Mouse (Mus musculus) mouse embryonic stem cell (cell line): Measurements from ENCODE around the gene Lrit3.

ENCODE experiments used
- in situ Hi-C, 2 experiments: fragments of 300-500 bp; cut with MboI; formaldehyde crosslinking; loops; 1 replicate in 1 of 2; 3 replicates in 1 of 2; pipeline ENCODE4 v1.14.3; 2019 to 2020; ENCODE audit warnings: low sequenced_read_pairs in 2 of 2, low pct_unique_long_range_greater_than_20kb in 1 of 2, mixed read lengths in 1 of 2; ENCODE audit not compliant: unreplicated experiment in 1 of 2

Lrit3 gene

DNA sequence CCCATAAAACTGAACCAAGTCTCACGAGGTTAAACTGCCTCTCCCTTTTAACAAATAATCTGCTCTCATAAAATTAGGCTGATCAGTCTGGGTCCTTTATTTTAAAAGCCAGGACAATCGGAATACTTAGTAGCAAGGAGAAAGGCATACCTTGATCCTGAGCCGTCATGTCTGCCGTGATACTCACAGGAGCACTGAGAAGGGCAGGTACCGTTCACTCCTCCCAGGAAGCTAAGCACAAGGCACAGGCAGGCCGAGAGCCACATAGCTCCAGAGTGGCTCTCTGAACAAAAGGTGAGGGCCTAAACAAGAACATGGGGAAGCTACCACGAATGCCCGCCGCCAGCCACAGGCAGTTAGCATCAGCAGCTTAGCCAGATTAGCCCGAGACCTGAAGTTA is at the start of gene Lrit3:
TSS of gene Lrit3 (minus strand) at position 266 of the 400 bp plus-strand sequence.
- in situ Hi-C loops: no loop called here

DNA sequence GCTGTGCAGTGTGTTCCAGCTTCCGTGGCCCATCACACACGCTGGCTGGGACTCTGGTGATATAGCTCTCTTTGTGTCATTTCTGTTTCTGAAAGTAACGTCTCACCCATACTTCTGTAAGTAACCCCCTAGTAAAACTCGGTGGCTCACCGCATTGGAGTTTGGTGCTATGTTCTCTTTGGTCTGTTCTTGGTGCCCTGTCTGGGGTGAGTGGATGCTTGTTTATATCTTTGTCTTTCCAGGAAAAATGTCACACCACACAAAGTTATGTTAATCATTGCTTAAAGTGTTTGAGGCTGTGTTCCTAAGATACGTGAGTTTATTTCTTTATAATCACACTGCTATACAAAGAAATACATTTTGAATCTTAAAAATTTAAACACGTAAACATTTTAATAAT is 43.0 kb upstream of the Lrit3 start:
- in situ Hi-C loops: no loop called here

DNA sequence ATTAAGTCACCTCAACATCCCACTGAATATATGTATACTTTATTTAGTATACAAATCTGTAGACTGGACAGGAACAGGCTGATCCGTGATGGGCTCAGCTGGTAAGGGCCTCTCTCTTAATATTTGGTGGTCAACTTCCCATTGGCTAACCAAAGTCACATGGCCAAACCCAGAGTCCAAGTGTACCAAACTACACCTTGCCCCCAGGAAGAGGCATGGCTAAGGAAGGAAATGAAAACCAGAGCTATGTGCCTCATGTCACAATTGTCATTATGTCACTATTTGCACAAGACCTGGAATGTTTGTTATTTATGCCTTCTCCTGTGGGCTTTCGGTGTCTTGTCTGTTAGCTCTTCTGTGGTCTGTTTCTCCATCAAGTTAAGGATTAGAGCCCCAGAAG is 42.0 kb upstream of the Lrit3 start:
- in situ Hi-C loops: no loop called here

DNA sequence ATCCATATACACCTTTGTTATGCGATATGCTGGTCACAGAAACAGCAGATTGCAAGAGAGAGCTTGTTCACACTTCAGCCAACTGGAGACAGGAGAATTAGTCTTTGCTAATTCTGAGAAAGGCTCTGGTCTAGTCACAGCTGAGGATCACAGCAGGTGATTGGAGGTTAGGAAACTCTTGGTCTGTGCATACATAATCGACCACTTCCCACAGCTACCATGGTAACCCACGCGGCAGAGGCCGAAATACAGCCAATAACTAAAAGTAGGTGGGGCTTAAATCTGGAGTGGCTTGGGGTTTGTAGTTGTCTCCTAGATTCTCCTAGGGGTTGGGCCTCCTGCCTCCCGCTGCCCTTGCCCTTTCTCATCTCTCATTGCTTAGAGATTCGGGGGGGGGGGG is 34.2 kb upstream of the Lrit3 start:
- in situ Hi-C loops: no loop called here

DNA sequence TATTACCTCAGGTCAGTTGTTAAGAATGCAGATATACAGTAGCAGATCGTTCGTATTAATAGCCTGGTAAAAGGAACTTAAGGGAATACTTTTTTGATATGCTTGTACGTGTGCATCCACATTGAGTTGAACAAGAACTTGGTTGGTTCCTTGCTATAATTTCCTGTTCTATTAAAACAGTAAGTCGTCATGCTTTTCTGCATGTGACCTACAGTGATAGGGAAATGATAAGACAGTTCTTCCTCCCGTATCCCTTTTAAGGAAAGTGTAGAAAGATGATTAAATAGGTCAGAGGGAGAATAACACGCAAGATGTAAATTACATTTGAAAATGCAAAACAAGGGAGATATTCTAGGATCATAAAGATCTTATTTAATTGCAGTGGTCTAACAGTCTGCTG is 33.1 kb upstream of the Lrit3 start:
- in situ Hi-C loops: no loop called here

DNA sequence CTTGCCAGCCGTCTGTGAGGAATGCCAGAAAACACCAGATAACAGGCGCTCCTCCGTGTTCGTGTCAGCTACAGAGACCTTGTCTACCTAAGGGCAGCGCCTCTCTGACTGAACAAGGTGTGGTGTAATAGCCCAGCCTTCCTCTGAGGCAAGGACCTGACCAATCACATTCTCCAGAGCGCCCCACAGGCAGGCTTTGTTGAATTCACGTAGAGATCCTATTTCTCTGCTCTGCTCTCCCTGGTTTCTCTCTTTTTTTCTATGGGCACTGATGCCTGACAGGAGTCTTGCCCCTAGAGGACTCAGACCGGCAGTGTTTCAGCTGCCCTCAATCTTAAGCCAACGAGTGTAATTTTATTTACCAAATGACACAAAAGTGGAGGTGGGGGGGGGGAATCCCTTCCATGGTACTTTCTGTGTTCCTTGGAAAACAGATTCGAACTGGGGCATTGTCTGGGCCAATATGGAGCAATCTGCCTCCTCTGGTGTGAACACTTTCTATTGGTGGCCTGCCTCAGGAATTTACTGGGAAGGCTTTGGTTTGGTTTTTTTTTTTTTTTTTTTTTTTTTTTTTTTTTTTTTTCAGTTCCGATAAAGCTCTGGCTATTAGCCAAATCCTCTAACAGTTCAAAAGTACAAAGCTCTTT is 32.3 kb upstream of the Lrit3 start:
- in situ Hi-C loops: no loop called here

DNA sequence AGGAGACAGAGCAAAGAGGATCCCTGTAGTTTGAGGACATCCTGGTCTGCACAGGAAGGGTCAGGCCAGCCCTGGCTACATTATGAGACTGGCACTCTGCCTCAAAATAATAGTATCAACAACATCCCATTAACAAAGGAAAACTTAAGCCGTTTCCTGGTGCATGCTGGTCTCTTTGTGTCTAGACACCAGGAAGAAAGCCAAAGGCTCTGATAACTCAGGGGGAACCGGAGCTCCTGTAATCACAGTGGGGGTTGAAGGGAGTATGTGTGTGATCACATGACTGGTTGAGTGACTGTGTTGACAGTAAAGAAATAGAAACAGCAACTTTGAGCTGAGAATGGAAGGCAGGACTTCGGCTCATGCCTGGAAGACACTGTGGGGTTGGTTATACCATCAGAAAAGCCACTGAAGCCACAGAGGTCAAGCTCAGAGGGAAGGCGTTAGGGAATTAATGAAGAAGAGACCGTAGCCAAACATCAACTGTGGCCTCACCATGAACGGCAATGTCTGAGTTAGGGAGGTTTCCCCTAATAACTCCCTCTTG is 31.6 kb upstream of the Lrit3 start, which contains the start of gene Cfi:
TSS of gene Cfi (plus strand) at position 497 of the 547 bp plus-strand sequence.
- in situ Hi-C loops: no loop called here

DNA sequence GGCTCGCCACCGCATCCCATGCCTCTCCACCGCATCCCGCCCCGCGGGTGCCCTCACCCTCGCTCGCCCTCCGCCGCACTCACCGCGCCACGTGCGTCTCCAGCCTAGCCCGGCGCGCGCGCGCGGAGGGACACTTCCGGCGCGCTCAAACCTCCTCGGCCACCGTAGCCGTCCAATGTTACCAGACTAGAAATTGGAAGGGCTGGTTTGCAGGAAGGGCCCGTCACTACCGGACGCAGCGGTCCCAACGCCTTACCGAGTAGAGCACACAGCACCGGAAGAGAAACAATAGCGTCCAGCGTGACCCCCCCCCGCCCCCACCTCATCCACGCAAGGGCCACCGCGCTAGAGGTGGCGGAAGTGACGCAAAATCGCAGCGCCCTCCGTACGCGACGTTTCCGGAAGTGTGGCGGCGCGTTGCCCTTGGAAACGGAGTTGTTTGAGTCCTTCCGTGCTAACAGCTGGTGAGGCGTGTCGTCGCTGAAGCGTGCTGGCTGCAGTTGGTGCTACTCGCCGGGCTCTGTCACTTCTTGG is 27.3 kb upstream of the Lrit3 start, which contains the start of gene Gar1:
TSS of gene Gar1 (minus strand) at position 362 of the 534 bp plus-strand sequence.
- in situ Hi-C loops: no loop called here

DNA sequence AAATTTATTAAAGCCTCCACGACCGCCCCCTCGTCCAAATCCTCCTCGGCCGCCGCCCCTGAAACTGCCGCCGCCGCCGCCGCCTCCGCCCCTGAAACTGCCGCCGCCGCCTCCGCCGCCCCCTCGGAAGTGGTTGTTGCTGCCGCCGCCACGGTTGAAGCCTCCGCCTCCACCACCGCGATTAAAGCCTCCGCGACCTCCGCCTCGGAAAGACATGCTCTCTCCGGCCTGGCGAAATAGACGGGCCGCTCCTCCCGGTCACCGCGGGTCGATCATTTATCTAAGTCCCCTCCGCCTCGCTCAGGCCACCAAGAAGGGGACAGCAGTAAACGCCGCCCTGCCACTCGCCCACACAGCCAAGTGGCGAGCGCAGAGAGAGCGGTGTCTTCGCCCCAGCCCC is 26.8 kb upstream of the Lrit3 start:
- in situ Hi-C loops: no loop called here

DNA sequence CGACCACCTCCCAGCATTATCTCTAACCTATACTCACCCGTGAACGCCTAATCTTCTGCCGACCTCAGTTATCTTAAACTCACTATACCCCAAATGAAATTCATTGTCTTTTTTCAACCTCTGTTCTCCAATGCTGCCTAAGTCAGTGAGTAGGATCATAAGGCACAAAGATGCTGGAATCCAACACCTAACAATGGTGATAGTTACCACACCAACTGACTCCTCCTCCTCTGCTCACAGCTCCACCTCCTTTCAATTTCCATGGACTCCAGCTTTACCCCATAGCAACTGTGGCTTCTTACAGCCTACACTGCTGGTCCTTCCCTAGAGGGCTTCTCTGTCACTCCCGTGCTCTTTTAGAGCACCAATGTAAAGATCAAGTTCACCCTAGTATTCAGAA is 23.9 kb upstream of the Lrit3 start:
- in situ Hi-C loops: no loop called here

DNA sequence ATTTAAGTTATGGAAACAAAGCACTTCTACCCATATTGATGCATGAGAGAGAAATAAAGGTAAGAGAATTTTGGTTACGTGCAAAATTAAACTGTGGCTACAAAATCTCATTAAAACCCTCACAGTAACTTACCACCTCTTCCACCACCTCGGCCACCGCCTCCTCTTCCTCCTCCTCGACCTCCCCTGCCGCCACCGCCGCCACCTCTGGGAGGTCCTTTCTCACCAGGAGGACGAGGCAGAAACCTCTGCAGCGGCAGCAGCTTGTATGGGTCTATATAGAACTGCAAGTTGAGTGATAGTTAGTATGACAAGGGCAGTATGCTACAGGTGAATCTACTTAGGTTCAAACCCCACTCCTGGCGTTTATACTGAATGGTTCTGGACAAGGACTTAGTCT is 22.9 kb upstream of the Lrit3 start:
- in situ Hi-C loops: no loop called here

DNA sequence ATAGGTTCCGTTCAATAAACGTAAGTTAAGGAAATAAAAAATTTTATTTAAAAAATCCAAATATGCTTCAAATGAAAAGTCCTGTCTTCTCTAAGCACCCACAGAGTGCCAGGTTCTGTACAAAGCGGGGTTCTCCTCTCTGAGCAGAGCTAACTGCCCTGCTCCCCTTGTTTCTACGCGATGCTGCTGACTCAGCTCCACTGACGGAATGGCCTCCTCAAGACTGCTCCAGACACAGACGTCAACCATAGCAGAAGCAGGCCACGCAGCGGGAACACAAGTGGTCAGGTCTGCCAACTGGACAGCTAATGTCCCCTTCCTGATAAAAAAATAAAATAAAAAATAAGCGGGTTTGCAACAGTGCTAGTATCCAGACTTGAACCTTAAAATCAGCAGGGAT is 21.1 kb upstream of the Lrit3 start:
- in situ Hi-C loops: no loop called here

DNA sequence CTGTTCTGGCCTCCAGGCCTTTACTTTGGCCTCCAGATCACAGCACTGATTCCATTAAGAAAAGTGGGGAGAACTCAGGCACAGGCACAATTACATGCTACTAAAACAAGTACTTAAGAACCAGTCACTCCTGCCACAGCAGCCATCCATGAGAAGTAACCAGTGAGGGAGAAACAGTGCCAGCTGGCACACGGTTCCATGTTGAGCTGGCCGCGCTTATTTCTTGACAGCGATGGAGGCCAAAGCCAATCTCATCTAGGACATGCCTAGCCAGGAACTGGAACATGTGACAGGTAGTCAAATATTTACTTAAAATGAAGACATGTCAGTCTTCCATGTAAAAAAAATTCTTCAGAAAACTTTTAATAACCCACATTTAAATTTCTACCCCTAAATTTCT is 20.3 kb upstream of the Lrit3 start:
- in situ Hi-C loops: no loop called here

DNA sequence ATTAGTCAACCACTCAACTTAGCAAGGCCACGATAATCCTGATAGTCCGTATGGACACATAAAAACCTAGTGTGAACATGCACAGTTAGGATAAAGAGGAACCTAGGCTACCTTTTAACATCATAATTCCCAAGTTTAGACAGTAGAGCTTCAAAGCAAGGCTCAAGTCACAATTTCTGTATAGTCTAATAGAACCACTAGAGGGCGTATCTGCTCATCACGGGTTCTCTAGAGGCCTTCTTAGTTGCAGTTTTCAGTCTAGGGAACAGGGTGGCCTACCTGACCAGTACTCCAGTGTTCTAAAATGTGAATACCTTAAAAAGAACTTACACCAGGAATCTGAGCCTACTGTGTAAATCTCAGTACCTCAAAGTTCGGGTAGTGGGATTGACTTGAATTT is 19.5 kb upstream of the Lrit3 start:
- in situ Hi-C loops: no loop called here

DNA sequence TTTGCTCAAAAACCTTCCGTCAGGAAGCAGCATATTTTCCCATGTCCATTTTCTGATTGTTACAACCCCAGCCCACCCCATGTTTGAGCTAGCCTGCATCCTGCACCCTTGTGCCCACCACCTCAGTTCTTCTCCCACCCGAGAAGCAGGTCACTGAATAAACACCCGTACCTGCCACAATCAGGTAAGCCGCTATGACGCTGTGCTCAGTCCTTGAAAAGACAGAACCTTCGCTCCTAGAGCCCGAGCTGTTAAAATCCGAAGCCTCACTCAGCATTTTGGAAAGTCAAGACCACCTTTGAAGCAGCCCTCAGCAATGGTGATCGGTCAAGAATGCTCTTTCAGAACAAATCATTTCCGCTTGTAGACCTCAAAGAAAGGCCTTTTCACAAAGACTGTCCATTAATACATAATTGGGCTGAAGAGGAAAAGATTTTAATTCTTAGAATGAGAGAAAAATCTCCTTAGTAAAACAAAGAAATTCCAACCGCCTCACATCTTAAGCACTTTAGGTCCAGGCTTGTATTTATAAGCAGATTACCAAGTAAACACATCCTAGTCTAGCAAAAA is 18.5 kb upstream of the Lrit3 start, which contains the start of gene Rrh:
TSS of gene Rrh (minus strand) at position 382 of the 570 bp plus-strand sequence.
- in situ Hi-C loops: no loop called here

DNA sequence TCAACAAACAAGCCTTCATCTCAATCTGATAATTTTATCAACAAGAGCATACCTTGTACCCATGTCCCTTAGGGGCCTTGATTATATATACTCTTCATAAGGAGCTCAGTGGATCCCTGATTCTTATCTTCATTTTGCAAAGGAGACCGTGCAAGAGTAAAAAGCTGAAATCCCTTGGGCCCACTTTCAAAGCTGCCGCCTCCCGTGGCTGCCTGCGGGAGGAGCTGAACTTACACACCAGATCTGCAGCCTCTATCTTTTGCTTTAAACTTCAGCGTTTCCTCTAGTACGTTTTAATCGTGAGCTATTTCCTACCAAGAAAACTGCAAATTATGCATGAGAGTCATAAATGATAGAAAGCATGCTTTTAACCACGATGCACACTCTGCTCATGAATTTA is 17.9 kb upstream of the Lrit3 start:
- in situ Hi-C loops: no loop called here

DNA sequence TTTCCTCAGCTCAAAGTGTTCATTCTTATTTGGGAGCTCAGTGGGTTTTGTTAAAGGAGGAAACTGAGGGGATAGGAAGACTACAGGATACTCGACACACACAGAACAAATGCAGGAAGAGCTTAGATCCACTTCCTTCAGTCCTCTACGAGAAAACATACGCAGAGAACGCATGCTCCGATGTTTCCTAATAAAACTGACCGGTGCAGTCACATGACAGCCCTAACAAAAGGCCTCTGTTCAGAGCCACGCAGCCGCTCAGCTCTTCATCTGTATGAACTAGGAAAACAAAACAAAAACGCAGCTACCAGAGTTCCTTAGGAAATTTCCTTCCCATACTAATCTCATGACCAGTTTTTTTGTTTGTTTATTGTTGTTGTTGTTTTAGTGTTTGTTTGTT is 17.0 kb upstream of the Lrit3 start:
- in situ Hi-C loops: no loop called here

DNA sequence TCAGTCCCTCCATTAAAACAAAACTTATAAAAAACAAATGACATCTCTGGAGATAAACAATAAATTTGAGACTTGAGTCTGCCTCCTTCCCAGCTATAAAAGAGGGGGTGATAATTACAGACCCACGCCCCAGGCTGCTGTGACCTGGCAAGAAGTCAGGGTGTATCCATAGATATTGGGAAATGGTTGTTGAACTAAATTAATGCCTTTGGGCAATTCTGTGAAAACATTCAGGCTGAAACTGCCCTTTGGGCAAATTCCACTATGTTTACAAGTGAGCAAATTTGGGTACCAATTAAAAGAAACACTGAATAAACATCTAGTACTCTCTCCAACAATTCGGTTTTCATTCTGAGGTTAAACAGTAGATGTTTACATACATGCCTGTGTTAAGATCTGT is 4.8 kb downstream of the Lrit3 start:
- in situ Hi-C loops: no loop called here

DNA sequence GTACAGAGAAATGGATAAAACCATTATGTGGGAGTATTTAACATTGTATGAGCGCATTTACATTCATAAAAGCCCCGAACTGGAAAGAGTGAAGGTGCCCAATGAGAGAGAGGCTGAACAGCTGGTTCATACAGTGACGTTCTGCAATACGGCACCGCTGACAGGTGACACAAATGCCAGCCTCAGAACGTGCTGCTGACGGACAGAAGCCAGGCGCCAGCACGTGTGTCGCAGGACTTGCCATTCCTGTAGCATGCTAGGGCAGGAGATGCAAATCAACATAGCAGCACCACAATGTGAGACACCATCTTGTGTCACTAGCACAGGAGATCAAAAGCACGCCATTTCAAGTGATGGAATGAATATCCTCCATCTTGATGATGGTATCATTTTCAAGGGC is 5.3 kb downstream of the Lrit3 start:
- in situ Hi-C loops: no loop called here

DNA sequence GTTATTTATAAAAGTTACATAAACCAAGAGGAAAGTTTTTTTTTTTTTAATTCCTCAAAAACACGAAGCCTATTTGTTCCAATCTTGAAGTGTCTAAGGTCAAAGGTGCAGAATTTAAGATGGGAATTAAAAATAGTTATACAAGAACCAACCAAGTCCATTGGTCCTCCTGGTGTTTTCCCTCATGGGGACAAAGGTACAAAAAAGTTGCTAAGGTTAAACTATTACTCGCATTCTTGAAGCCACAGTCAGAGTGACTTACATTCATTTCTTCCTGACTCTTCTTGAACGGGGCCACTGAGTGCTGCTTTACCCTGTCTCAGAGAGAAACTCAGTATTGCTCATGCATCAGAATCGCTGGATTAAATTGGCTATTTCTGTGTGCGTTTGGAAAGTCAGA is 6.5 kb downstream of the Lrit3 start:
- in situ Hi-C loops: no loop called here
